Mouse (Mus musculus) cerebellum, postnatal 10 days (tissue): Measurements from ENCODE around the gene Cask.
"Not testable (repeated sequence)": the region's sequence is repeated elsewhere in the genome, so short reads cannot be mapped to it uniquely, and the experiment has no call there.

Experiments used
- DNase-seq, 2 experiments: peaks; one replicate each; pipeline ENCODE4 v3.0.0; 2021; ENCODE audit warnings: mixed read lengths in 2 of 2

The Cask gene

DNA sequence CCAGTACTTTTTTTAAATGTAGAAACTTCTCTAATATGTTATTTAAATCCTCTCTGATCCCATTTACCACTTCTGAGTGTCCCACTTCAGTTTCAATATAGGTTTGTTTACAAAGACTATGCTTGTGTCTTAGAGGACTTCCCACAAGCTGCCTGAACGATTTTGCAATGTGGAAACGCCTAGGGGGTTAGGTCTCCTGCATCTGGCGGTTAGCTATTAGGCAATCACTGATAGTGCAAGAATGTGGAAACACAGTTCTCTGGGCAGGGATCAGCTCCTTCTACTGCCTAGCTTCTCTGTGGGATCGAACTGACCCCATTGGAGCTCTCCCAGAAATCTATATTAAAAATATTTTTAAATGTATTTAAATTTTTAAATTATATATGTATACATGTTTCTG lies at the start of gene Cask:
Gene Cask, minus strand, starts transcription at position 83 of the 400 bp plus-strand sequence.
- no peak for DNase-seq

DNA sequence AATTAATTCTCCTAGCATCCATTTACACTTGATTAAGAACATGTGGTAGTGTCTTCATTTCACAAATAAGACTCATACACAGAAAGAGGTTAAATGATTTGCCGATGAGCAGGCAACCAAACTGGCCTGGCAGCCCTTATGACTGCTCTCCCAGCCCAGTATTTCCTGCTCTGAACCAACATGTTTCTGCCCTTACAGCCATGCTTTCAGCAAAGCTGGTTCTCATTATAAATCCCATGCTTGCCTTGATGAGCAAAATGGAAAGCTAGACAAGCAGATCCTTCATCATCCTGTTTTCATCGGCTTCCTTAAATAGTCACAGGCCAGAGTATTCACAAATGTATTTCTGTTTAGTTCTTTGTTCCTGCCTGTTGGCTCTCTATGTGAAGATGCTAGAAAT lies 38.8 kb upstream of the Cask start:
- no peak for DNase-seq

DNA sequence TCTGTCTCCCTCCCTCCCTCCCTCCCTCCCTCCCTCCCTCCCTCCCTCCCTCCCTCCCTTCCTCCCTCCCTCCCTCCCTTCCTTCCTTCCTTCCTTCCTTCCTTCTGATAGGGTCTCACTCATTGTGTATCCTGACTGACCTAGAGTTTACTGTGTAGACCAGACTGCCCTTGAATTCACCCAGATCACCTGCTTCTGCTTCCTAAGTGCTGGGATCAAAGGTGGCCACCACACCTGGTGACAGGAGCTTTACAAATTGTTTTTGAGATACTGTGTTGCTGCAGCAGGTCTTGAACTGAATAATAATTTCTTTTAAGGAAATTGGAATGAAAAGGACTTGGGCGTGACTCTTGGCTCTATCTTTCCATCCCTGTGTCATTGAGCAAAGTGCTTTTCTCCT lies 33.2 kb upstream of the Cask start:
- no peak for DNase-seq

DNA sequence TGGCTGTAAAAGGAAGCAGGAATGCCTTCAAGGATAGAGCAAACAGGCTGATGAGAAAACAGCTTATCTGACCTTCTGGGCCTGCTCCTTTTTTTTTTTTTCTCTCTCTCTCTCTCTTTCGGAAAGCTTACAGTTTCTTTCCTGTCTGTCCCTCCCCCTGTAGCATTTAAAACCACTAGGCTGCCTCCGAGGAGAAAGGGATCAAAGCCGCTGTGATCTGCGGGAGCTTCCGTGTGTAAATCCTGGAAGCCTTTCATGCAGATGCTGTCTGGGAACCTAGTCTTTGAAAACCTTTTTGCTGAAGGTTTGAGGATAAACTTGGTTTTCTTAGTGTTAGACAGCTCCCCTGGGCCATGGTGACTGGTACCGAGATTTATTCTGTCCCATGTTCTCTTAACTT lies 30.8 kb upstream of the Cask start:
- no peak for DNase-seq

DNA sequence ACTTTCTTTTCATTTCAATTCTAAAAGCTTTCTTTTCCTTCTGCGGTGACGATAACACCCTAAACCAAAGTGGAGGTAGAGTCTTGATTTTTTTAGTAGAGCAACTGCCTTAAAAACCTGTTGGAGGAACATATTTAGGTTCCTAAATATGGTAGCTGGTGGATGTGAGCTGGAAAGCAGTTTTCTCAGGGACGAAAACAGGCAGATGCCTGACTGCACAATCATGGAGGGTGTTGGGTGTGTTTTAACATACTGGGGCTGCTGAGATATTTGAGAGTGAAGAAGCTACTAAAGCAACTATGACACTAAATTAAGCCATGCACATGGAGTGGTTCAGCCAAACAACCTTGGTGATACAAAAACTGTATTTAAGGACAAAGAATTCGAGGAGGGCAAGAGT lies 9.0 kb upstream of the Cask start:
- DNase-seq, result no peak

DNA sequence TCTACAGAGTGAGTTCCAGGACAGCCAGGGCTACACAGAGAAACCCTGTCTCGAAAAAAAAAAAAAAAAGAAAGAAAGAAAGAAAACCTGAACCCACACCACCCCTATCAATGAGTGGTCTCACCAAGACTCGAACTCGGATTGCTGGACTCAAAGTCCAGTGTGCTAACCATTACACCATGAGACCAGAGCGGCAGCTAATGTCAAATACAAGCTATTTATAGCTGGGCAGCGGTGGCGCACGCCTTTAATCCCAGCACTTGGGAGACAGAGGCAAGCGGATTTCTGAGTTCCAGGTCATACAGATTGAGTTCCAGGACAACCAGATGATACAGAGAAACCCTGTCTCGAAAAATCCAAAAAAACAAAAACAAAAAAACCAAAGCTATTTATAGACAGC lies 7.9 kb upstream of the Cask start:
- DNase-seq, result no peak

DNA sequence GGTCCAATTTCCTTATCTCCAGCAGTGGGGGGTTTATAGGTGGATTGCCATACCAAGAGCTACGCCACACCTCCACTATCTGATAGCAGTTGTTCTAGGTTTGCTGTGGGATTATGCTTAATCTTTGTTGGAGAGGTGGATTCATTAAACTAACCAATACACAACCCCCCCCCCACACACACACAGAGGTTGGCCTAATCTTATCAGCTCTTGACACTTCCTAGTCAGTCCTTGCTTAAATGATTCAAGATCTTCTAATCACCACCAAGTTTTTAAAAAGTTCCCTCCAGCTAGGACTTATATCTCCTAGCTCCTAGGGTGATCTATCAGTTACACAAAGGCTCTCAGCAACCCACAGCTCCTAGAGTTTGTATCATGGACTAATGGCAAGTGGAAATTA lies 2.7 kb downstream of the Cask start:
- DNase-seq, result no peak

DNA sequence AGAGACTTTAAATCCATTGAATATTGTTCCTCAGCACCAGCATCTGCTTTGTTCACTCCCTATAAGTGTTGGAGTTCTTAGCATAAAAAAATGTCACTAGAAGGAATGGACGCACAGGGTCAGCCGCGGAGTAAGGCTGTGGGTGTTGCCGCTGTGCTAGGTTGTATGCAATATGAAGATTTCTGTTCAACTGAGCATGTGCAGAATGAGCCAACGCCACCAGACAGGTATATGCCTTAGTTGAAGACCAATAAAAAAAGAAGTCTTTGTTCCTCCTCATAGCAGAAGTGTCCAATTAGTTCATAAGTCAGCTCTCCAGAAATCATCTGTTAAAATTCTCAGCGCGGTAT lies 3.7 kb downstream of the Cask start:
- DNase-seq, result peak; percentile 48

DNA sequence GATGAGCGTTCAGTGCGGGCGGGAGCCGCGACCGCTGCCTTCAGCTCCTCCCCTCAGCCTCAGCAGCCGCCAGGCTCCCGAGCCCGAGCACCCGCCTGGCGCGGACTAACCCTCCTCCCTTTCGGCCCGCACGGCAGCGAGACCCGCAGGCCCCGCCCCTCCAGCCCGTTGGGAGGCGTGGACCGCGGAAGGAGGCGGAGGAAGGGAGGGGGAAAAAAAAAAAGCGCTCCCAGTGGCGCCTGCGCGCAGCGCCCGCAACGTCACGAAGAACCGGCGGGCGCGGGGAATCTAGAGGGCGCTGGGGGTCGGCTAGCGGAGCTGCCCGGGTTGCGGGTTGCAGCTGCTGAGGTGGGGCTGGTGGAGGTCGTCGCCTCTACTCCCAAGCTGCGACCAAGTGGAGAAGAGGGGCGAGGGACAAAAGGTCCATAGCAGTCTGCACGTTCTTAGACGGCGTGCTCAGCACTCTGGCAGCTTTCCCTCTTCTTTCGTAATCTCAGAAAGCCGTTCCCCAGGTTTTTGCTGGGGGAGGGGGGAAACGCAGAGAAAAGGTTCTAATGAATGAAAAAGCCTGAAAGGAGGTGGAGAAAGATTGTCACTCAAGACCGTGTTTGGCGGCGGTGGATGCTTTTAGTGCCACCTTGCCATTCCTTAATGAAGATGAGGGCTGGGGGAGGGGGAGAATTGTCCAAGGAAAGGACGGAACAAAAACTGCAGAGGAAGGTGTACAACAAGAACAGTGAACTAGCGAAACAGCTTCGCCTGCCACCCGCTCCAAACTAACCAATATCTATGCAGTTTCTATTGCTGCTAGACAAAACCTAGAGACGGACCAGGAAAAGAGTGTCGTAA lies 4.3 kb downstream of the Cask start:
- DNase-seq, result peak; percentile 92 to 97

DNA sequence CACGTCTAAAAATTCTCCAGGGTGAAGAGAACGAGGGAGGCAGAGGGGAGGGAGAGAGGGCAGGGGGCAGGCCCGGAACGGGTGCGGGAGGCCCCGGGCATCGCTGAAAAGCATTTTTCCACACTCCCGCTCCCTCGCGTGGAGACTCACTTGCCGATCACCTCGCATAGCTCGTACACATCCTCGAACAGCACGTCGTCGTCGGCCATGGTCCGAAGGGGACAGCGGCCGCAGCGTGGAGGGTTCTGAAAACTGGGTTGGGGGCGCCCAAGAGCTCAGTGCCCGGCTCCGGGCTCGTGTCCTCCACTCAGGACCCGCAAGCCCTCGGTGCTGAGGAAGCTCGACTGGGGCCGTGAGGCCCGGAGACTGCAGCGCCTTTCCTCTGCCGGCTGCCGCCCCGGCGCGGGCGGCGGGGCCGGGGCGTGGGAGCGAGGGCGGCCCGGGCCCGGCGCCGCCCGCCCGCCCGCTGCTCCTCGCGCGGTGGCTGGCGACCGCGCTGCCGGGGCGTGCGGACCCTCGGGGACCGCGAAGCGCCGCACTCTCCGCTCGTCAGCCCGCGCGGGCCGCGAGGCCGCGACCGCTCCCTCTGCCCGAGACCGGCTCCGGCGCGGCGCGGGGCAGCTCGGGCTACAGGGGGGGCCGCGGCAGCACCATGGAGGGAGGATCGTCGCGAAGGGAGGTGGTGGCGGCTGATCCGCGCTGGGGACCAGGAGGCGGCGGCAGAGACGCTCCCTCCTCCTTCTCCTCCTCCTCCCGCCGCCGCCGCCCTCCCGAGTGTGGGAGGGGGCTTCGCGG lies 5.1 kb downstream of the Cask start:
- DNase-seq, result peak; percentile 75 to 80

DNA sequence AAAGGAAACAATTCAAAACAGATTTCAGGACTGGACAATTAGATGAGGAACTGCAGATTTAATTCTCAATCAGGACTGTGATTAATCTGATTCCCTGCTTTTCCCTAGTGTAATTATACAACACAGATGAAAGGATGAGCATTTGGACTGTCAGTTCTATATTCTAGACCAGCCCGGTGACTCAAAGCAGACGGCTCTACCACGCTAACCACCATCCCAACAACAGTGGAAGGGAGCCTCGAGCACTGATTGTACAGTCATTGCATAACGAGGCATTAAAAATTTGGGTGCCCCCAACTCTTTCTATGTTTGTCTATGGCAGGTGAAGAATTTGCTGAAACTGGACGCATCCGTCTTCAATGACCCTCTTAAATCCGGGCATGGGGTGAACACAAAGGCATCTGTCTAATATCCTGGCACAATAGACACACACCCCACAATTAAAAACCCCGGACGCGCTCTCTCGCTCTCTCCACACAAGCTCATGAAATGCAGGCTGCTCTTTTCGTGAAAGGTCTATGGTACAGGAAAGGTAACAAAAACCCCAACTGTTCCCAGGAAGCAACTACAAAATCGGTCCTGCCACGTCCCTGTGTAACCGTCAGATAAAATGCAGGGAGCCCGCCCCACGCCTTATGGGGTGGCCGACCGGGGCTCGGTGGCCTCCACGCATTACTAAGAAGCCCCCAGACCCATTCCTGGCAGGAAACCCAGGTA lies 5.9 kb downstream of the Cask start:
- no peak for DNase-seq

DNA sequence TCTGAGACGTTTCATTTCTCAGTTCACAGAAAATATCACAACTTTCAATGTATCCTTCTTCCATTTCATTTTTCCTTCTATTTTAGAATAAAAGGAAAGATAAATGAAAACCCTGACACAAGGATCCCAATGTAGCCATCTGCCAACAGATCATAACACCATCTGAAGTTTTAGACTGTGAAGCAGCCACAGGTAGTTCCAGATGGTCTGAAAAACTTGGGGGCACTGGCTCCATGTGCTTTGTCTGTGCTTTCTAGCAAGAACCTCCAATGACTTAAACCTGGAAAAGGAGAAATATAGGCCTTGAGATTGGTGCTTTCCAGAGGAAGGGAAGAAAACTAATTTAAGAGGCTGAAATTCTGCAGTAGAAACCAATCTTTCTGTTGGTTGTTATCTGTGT lies 28.4 kb downstream of the Cask start:
- DNase-seq, result no peak

DNA sequence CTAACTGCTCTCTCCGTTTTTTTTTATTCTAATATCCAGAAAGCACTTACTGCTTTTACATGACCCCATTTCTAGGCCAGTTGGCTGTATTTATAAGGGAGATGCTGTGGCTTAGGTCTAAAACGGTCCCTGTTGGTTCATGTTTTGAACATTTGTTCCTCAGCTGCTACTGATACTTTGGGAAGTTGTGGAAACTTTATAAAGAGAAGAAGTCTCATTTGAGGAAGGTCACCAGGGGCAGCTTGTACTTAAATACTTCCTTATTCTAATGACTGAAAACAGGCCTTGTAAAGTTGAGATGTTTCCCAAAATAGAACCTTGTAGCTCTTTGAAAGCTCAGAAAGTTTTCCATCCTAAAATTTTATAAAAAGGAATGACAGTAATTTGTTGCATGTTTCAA lies 52.4 kb downstream of the Cask start:
- no peak for DNase-seq

DNA sequence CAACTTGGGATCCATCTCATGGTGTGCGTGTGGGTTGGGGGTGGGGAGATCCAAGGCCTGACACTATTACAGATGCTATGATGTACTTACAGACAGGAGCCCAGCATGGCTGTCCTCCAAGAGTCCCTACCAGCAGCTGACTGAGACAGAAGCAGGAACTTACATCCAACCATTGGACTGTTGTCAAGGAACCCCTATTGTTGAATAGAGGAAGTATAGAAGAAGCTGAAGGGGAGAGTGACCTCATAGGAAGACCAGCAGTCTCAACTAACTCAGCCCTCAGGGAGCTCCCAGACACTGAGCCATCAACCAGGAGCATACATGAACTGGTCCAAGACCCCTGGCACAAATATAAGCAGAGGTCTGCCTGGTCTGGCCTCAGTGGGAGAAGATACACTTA lies 85.5 kb downstream of the Cask start:
- DNase-seq, result no peak

DNA sequence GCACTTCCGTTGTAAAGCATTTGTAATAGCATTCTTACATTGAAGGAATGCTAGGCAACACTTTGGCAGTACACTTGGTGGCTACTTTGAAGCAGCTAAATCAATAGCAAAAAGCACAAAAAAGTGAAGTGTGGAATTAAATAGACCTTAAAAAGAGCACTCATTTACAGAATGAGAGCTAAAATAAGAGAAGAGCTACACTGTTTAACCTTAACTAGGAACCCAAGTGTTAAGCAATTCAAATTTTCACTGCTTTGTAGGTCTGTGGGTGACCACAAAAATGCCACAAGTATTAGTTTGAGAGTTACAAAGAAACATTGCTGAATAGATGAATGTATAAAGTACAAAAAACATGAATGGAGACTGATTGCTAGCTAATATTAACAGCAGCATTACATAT lies 86.1 kb downstream of the Cask start:
- no peak for DNase-seq

DNA sequence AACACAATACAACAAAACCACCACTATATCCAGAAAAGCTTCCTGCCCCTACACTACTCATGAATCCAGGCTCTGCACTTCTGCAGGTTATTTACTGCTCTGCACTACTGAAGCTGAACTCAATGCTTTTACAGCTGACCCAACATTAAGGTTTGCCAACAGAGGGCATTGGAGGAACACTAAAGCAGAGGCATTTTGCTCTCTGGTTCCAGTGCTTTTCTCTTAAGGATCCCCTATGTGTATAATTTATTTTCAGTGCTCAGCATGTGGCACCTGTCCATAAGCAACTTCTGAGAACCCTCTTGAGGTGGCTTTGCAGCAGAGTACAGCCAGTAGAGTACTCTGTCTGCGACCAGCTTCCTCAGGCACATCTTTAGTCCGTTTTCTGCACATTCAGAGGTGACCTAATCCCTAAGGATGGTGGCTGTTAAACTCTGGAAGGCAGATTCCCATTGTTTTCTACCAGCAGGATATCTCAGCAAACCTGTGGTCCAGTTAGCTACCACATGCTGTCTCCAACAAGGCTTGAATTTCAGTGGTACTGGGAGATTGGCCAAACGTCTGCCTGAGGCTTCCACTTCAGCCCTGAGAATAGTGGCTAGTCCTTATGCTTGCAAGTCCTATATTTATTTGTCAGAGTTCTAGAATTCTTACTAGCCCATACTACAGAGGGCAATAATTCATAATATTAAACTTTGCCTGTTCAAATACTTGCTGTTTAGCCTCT lies 93.7 kb downstream of the Cask start:
- DNase-seq, result peak; percentile 9 to 28

DNA sequence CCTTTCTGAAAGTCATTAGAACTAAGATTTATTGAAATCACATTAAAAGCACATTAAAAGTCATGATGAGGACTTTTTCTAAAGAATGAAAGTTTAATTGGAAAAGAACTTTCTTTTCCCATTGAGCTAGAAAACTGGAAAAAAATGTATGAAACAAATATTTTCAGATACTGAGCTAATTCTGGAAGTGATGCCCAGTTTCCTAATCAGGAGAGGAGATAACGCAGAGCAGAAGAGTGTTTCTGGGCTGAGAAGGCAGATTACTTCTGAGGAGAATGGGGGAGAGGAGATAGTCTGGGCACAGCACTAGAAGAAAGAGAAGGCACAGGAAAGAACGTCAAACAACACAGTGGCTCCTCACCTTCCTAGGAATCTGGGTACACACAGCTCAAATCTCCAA lies 110.1 kb downstream of the Cask start:
- no peak for DNase-seq

DNA sequence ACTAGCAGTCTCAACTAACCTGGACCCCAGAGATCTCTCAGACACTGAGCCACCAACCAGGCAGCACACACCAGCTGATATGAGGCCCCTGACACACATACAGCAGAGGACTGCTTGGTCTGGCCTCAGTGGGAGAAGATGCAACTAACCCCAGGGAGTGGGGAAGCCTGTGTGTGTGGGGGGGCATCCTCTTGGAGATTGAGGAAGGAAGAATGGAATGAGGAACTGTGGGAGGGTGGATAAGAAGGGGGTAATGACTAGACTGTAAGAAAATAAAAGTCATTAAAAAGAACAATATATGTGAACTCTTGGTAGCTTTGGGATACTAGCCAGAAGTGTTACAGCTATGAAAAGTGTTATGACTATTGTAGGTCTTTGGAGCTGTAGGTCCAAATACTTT lies 120.4 kb downstream of the Cask start:
- not testable (repeated sequence) for DNase-seq

DNA sequence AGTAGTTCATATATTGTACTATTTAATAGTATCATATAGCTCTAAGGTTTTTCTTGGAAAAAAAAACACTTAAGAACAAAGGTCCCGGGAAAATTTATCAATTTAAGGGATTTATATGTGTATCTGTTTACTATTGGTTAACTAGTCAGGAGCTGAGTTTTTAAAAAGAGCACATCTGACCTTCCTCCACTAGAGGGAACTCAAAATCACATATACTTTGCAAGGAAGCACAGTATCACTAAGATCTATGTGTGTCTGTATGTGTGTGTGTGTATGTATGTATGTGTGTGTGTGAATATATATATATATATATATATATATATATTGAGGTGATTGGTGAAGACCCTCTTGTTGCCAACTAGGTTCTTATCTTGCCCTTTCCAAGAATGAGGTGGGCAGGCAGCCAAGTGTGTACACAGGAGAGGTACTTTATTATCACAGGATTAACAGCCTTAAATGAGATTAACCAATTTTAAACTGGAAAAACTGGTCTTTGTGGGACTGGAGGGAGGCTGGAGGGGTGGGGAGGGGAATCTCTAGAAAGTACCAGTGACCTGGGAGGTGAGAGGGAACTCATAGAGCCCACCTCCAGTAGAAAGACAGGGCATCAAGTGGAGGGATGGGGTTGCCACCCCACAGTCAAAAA lies 121.2 kb downstream of the Cask start:
- DNase-seq, result peak; percentile 21 to 27

DNA sequence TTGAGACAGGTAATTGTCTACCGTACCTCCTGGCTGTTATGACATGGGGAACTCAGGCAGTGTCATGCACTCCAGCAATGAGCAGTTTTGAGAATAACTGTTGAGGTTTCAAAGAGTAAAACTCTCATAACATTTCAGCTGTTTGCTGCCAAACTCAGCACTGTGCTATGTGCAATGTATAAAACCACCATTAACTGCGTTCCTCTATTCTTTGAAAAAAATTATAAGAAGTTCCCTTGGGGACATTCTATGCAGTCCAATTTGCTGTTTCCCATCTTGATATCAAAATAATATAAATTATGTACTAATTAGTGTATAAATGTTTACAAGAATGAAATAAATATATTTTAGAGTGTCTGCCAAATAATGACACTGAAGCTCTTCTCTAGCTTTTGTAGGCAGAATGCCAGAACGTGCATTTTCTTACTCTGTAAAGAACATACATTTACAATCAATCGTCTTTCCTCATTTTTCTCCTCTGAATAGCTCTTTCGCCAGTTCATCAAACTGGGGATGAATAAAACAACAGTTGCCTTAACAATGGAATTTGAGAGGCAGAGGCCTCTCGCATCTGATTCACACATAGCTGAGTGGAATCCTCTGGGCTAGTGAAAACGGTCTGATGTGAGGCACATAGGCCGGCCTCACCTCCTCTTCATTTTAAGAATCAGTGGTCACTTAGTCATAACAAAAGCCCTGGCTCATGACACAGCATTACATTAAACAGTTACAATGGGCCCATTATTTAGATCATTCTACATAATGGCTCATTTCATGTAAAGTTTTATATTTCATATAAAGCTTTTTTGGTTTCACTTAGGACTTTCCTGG lies 125.4 kb downstream of the Cask start:
- no peak for DNase-seq

DNA sequence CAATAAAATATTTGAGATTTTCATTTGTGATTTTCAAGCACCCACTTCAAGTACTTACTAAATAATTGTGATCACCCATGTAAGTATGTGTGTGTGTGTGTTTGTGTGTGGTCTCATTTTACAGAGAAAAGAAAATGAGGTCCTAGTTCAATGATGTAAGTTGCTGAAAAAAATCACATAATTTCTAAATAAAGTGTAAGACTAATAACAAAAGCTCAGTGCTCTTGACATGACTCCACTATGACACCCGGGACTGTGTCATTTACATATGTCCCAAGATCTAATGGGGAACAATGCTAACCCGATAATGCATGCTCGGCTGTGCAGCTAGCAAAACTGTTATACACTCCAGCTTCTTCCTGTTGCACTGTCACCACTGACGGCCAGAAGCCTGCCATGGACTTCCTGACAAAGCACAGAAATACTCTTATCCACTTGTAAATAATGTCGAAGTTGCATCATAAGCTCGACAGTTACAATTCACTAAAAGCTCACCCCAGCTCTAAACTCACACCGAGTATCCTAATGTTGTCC lies 130.8 kb downstream of the Cask start:
- DNase-seq, result no peak
